Mouse (Mus musculus): ENCODE measurements around the gene Hbb-bh2.
"Not testable (repeated sequence)": the region's sequence is repeated elsewhere in the genome, so short reads cannot be mapped to it uniquely, and the experiment has no call there.

Hbb-bh2 gene

DNA sequence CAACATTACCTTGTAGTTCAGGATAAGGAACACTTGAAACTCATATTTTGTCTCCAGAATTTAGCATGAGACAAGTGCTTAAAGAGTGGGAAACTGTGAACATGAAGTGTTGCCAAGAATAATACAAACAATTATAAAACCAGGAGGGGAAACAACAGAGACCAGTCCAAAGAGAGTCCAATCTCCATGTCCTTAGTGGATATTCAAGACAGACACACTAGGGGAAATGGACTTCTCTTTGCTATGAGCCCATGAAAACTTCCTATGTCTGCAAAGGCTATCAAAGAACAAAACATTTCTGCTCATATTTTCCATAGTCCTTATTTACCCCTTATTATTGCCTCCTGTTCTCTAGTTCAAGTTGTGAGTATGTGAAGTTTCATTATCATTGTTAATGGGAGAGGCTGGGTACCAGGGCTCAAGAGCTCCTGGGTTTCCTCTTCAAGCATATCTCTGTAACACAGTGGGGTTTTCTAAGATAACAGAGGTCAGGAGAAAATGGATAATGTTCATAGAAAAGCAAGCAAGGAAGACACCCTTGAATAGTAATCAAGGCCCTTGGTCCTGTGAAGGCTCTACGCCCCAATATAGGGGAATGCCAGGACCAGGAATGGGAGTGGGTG, 29.0 kb downstream of the Hbb-bh2 start:
- DNase-seq = no peak

DNA sequence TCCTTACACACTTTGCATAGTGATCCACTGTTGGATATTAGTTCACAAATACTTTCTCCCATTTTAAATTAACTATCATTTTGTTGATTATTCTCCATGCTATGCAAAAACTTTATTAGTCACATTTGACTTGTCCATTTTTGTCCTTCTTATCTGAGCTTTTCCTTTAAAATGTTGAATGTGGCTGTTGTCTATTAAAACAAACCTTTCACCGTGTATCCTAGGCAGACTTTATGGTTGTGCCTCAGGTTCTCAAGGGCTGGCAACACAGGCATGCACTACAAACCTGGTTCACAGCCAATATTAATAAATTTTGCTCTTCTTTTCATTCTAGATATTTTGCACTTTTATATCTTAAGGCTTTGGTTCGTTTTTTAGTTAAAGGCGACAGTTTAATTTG, 29.6 kb downstream of the Hbb-bh2 start:
- DNase-seq = no peak

DNA sequence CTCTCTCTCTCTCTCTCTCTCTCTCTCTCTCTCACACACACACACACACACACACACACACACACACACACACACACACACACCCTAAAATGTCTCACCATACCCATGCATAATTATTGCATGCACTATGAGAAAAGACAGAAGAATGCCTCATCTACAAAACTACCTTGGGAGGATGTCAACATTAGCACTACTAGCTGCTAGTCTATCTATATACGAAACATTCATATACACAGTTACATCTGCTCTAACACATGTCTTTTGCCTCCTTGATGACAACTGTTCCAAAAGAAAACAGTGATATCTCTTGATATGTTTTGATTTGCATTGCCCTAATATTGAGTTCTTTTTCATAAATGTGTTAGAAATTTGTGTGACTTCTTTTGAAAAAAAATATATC, 30.0 kb downstream of the Hbb-bh2 start:
- DNase-seq = no peak

DNA sequence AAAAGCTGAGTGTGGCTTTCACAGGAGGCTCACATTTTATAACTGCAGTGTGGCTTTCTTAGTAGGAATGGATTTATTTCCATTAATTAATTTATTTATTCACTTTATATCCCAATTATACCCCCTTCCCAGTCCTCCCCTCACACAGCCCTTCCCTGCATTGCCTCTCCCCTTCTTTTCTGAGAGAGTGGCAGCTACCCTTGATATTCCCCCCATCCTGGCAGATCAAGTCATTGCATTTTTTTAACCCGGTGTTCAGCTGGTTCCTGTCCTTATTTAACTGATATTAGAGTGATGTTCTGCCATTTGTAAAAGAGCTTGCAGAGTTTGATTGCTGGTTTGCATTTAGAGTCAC, 30.5 kb downstream of the Hbb-bh2 start:
- no peak for DNase-seq

DNA sequence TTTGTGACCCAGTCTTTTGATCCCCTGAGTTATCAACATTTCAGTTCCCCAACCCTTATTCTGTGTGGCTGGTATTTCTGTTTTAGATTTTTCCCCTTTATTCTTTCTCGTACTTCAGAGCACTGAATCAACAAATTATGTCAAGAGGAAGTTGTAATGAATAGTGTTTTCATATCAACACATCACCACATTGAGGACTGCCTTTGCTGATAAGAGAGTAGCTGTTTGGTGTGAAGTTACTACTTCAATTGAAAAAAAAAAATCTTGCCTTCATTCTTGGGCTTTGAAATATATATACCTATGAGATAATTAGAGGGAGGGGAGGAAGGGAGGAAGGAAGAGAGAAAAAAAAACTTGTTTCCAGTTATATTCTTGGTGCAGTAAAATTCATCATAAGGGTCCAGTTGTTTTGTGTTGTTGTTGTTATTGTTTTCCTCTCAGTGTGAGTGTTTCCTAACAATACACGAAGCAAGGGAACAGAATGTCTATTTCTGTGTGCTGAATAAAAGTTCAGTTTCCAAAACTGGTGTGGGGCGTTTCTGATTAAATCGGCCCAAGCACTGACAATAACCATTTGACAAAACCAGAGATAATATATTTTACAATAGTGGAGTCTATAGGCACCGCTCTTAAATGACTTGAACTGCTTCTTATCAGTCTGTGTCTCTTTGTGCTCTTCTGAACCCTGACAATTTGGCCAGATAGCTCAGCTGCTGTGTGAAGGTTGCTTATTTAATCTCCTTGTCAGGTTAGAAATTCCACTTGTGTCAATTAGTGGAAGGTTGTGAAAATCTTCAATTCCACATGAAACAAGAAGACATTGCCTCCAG, 31.1 kb downstream of the Hbb-bh2 start:
- no peak for DNase-seq

DNA sequence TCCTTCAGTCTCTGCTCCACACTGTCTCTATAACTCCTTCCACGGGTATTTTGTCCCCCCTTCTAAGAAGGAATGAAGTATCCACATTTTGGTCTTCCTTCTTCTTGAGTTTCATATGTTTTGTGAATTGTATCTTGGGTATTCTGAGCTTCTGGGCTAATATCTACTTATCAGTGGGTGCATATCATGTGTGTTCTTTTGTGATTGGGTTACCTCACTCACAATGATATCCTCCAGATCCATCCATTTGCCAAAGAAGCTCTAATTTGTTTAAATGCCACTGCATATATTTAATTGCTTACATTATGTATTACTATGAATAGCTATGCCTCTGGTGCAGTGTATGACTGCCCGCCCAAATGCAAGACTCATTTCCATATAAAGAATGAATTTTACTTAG, 32.2 kb downstream of the Hbb-bh2 start:
- not testable (repeated sequence) for DNase-seq

DNA sequence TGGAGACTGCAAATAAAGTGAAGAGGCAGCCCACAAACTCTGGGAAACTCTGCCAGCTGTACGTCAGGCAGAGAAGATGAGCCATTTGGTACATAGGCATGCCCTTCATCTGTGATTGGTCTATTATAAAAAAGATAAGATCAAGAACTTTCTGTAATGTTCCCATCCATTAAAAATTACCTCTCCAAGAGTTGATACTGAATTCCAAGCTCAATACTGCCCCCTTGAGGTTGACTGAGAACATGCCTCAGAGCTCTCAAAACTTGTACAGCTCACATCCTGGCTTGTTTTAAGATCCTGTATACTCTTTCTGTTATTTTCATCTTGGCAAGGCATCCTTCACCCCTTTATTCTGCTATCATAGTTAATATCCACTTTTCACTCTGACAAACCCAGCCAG, 33.5 kb downstream of the Hbb-bh2 start:
- DNase-seq = no peak

DNA sequence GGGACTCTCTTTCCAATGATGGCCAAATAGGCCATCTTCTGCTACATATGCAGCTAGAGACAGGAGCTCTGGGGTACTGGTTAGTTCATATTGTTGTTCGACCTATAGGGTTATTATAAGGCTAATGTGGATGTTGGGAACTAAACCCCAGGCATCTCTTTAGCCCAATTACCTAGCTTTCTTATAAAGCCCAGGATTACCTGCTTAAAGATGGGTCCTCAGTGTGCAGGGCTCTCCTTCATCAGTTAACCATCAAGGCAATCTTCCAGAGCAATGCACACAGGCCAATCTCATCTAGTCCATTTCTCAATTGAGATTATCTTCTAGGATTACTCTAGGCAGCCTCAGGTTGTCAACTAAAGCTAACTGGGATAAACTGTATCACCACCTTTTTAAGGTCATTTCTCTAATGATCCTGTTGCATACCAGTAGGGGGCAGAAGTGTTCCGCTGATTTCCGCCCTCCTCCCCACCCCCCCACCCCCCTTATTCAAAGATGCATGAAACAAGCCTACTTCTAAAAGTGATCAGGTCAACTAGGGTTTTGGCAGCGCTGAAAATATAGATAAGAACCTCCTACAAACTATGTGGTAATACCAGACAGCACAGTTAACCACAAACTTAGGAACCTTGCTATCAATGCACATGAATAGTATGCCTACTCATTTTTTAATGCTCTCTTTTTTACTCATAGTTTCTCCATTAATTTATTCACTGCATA, 47.5 kb downstream of the Hbb-bh2 start:
- DNase-seq = no peak

DNA sequence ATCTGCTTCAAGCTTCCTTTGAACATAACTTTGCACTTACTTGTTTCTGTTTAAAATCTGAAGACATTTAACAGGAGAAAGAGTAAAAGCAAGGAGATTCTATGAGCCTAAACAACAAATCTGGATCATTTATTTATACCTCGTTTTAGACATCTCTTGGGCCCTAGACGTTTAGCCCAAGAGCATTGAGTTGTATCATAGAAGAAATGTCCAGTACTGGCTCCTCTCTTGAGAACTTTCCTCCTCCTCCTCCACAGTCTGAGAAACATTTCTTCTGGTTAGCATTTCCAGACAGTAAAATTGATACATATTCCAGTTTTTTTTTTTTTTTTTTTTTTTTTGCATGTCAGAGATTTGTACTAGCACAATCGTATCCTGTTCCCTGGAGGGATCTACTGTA, 48.6 kb downstream of the Hbb-bh2 start, which contains the start of gene Olfr67:
Gene Olfr67, minus strand, starts transcription at position 101 of the 400 bp plus-strand sequence.
- DNase-seq = no peak
